Mouse (Mus musculus) embryonic facial prominence, embryonic 11.5 days (tissue): ENCODE measurements around the gene Phka2. TPM values are rescaled to one million over a fixed set of nuclear protein-coding genes. Genes with fewer than 3 reads are reported as not detected.

Experiments
- ATAC-seq: fragments of 200-750 bp; cut with Nextera tagmentation; replicated peaks from 2 replicates; pipeline ENCODE4 v1.8.0; 2017; ENCODE audit warnings: low read depth; ENCODE audit not compliant: insufficient number of reproducible peaks, low FRiP score, low TSS enrichment
- DNase-seq: peaks from one replicate; pipeline ENCODE4 v3.0.0-alpha.2; 2015; ENCODE audit warnings: low spot score
- H3K27ac ChIP-seq: fragments of 300-500 bp; sonication (generic); replicated peaks from 2 replicates; pipeline ENCODE4 v1.5.1; 2014; ENCODE audit warnings: mild to moderate bottlenecking, low read depth, low read length, control low read depth
- H3K27me3 ChIP-seq: fragments of 300-500 bp; sonication (generic); 2 replicates; pipeline ENCODE4 v1.6.1; 2014; ENCODE audit warnings: mild to moderate bottlenecking, low read length, moderate library complexity, mixed read lengths; ENCODE audit not compliant: control insufficient read depth, insufficient read depth
- H3K36me3 ChIP-seq: fragments of 300-500 bp; sonication (generic); replicated peaks from 2 replicates; pipeline ENCODE4 v1.6.1; 2014; ENCODE audit warnings: low read depth, mild to moderate bottlenecking, low read length, moderate library complexity, mixed read lengths; ENCODE audit not compliant: control insufficient read depth, insufficient read depth
- H3K4me1 ChIP-seq: fragments of 300-500 bp; sonication (generic); 2 replicates; pipeline ENCODE4 v1.6.1; 2014; ENCODE audit warnings: low read length, mixed read lengths; ENCODE audit not compliant: control insufficient read depth, insufficient read depth
- H3K4me2 ChIP-seq: fragments of 300-500 bp; sonication (generic); 2 replicates; pipeline ENCODE4 v1.6.1; 2014; ENCODE audit warnings: low read depth, mild to moderate bottlenecking, control low read depth, low read length, moderate library complexity
- H3K4me3 ChIP-seq: fragments of 300-500 bp; sonication (generic); 2 replicates; pipeline ENCODE4 v1.5.1; 2014; ENCODE audit warnings: low read depth, low read length, control low read depth
- H3K9ac ChIP-seq: fragments of 300-500 bp; sonication (generic); replicated peaks from 2 replicates; pipeline ENCODE4 v1.6.1; 2014; ENCODE audit warnings: mild to moderate bottlenecking, control low read depth, low read length
- H3K9me3 ChIP-seq: fragments of 300-500 bp; sonication (generic); replicated peaks from 2 replicates; pipeline ENCODE4 v1.6.1; 2016; ENCODE audit warnings: mild to moderate bottlenecking, low read length, inconsistent platforms, mixed read lengths; ENCODE audit not compliant: control insufficient read depth
- WGBS: fragments of 180-500 bp; shearing (Covaris S2); extraction: QIAGEN DNeasy Blood & Tissue Kit; methylation state at CpG from one replicate; pipeline ENCODE4 v1.1.7; 2014; 5-methylcytosine and 5-hydroxymethylcytosine counted together
- polyA plus RNA-seq: library from polyadenylated mRNA; unstranded; fragments of >200 nt; fragmentation: Nextera tagmentation; extraction: Ambion mirVana; gene quantifications from 2 replicates; pipeline ENCODE4 v1.2.1, GENCODE M21; 2014

The Phka2 gene
- 17.8 and 18.5 TPM in 2 replicates for polyA plus RNA-seq

DNA sequence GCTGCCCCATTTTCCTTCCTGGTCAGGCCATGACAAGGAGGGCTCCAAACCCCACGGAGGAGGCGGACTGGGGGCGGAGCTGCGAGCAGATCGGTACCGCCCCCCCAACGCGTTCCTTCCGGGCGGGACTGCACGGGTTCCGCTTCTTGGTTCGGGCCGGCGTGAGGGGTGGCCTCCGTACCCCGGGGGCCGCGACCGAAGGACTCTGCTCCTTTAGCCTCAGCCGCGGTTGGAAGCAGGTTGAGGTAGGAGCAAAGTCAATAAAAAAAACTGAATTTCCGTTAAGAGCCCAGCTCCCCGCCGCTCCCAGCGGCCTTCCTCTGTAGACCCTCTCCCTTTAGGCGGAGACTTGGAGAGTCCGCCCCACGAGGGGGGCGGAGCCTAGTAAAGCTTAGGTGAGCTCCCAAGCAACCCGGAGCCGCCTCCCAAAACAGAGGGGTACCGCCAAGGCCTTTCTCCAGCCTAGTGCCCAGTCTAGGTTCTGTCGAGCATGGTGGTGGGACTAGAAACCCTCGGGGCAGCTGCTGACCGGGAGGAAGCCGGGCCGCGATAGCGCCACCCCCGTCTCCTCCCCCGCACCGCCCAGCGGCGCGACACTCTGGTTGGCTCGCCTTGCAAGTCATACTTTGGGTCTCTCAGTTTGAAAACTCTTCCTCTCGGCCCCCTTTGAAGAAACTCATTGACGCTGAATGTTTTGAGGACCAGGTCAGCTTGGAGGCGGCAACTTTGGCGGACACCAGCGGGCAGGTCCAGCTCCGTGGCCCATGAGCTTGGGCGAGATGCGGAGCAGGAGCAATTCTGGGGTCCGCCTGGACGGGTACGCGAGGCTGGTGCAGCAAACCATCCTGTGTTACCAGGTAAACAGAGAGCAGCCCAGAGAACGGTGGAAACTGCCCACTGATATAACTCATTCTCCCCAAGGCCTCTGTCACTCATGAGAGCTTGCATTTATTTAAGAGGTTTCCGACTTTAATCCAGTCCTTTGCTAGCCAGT is at the start of gene Phka2:
Gene Phka2 (plus strand): TSS at position 119 of the 994 bp plus-strand sequence.
- H3K27me3 ChIP-seq, result 0 out of 2 replicates have a peak, but pooled peaks cover 4% of the 10 kb centered on the region
- peak within 1 kb of the TSS; percentile 67 for H3K9ac ChIP-seq
- ATAC-seq (peak; percentile 98), DNase-seq (peak; percentile 80)
- H3K4me2 ChIP-seq, result peak within 1 kb of the TSS; percentile 45
- 20% methylated on average over 54 of the region's 61 CpGs for WGBS
- no peaks in the 10 kb centered on the region for H3K9me3 ChIP-seq
- H3K4me3 ChIP-seq, result peak within 1 kb of the TSS; percentile 50
- peak within 1 kb of the TSS; percentile 56; the same call in 1 of the 2 replicates for H3K27ac ChIP-seq
- H3K36me3 ChIP-seq, result no peaks in the 10 kb centered on the region
- no peaks in the 10 kb centered on the region for H3K4me1 ChIP-seq

DNA sequence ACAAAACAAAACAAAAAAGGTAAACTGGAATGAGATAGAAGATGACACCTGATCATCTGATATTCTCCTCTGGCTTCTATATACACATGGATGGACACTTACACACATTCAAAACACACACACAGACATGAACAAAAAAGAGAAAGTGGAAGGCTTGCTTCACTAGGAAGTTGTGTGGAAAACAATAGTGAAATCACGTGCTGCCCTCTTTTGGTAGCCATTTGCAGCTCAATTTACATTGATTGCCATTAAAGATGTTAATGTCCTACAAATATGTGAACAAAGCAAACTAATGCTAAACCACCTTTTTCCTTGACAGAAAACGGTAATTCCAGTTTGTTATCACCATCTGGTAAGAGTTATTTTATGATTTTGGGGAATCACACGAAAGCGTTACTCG is 46.3 kb upstream of the Phka2 start:
- ATAC-seq (no peak), DNase-seq (no peak)

DNA sequence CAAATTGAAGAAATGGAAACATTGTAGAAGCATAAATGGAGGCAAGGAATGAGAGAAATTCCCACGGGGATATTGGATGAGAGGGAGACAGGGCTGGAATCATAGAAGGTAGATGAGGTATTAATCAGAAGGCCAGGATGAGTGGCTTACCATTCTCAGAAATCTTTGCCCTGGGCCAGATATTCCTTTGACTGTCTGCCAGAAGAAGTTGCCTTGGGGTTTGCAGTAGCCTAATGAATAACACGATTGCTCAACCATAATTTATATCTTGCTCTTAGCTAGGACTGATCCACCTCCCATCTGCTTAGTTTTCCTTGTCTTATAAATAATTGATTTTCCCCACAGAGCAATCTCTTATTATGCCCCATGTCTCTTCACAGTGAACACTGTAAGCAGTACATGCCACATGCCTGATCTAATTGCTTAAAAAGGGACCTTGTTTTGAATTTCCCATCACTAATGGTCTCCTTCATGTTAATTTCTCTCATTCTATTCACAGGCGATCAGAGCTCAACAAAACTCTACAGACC is 30.6 kb upstream of the Phka2 start:
- ATAC-seq (no peak), DNase-seq (no peak)
- Histone ChIP-seq H3K4me1 (no peaks in the 10 kb centered on the region), H3K36me3 (no peaks in the 10 kb centered on the region), H3K4me3 (no peak overlapping the region), H3K9me3 (no peaks in the 10 kb centered on the region), H3K9ac (no peak overlapping the region), H3K27ac (no peak overlapping the region), H3K27me3 (no peaks in the 10 kb centered on the region), H3K4me2 (no peak overlapping the region)
- 86% methylated on average over 3 of the region's 3 CpGs for WGBS

More for the DNA sequence above, 46.3 kb upstream of the Phka2 start:
- Histone ChIP-seq H3K36me3 (no peaks in the 10 kb centered on the region), H3K9me3 (no peaks in the 10 kb centered on the region), H3K4me2 (no peak overlapping the region), H3K27me3 (no peaks in the 10 kb centered on the region), H3K4me3 (no peak overlapping the region), H3K4me1 (no peaks in the 10 kb centered on the region), H3K9ac (no peak overlapping the region), H3K27ac (no peak overlapping the region)
- 70% methylated on average over 5 of the region's 5 CpGs for WGBS

DNA sequence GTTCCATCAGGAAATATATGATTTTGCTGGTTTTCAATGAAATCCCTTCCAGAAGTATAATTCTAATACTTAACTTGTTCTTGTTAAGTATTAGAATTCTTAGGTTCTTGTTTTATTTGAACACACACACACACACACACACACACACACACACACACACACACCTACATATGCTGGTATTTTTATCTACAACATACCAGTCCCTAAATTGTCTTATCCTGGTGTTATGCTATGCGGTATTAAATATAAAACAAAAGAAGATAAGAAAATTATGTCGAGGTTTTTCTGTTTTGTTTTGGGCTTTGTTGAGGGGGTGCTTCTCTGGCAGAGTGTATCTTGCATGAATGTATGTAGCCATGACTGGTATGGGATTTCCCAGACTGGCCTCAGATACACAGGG is 12.2 kb upstream of the Phka2 start:
- H3K36me3 ChIP-seq, result no peaks in the 10 kb centered on the region
- H3K9me3 ChIP-seq, result no peaks in the 10 kb centered on the region
- H3K4me2 ChIP-seq, result no peak overlapping the region
- ATAC-seq (no peak), DNase-seq (no peak)
- H3K4me3 ChIP-seq, result no peak overlapping the region
- no peaks in the 10 kb centered on the region for H3K4me1 ChIP-seq
- H3K27me3 ChIP-seq, result no peaks in the 10 kb centered on the region; the same call in 1 of the 2 replicates
- no peak overlapping the region for H3K9ac ChIP-seq
- H3K27ac ChIP-seq, result no peak overlapping the region
- WGBS, result 91% methylated on average over 2 of the region's 2 CpGs

DNA sequence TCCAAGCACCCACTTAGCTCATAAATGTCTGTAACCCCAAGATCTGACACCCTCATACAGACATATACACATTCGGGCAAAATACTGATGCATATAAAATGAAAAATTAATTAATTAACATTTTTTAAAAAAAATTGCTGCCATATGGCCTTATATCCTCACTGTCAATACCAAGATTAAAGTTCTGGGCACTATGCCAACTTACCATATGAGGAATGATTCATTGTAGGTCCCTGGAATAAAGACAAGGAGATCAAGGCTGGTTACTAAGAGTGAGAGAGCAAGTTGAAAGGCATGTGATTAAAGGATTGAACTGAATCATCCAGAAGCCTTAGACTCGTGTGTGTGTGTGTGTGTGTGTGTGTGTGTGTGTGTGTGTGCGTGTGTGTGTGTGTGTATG is 7.6 kb upstream of the Phka2 start:
- H3K4me2 ChIP-seq, result no peak overlapping the region
- no peaks in the 10 kb centered on the region for H3K27me3 ChIP-seq
- ATAC-seq (no peak), DNase-seq (no peak)
- H3K4me3 ChIP-seq, result no peak overlapping the region
- H3K4me1 ChIP-seq, result no peaks in the 10 kb centered on the region
- H3K27ac ChIP-seq, result no peak overlapping the region
- H3K9ac ChIP-seq, result no peak overlapping the region
- no peaks in the 10 kb centered on the region for H3K9me3 ChIP-seq
- 65% methylated on average over 3 of the region's 3 CpGs for WGBS
- no peaks in the 10 kb centered on the region for H3K36me3 ChIP-seq

DNA sequence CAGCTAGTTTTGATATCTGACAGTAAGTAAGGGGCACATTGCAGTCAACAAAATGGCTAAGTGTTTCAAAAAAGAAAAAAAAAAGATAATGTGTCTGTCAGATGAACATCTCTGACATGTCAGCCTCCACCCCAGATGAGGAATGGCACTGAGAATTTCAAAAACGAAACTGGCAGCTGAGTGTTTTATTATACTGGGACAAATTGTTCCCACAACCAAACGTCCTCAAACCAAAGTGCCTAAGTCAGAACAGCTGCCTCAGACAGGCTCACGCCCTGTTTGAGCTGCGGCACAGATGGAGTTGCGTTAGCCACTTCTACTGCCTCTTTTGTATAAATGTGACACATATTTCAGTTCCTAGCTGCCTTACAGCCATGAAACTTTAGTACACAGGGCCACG is 7.0 kb upstream of the Phka2 start:
- Histone ChIP-seq H3K36me3 (no peaks in the 10 kb centered on the region), H3K9me3 (no peaks in the 10 kb centered on the region), H3K27me3 (no peaks in the 10 kb centered on the region), H3K4me3 (no peak overlapping the region), H3K9ac (no peak overlapping the region), H3K27ac (no peak overlapping the region), H3K4me2 (no peak overlapping the region), H3K4me1 (no peaks in the 10 kb centered on the region)
- 69% methylated on average over 6 of the region's 6 CpGs for WGBS
- no peak for DNase-seq
- no peak for ATAC-seq

DNA sequence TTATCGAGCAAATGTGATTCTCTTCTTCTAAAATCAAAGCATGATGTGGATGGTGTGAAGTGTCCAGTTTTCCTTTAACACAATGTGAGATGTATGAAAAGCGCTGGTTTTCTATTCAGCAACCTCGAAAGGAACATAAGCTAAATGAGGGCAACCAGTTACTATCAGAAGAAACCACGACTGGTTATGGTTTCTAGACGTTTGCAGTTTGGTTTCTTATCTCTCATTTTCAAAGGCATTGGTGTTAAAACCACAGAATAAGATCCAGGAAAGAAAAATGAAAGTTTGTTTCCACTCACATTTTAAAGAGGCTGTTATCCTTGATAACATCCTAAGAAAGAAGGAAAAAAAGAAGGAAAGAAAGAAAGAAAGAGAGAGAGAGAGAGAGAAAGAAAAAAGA is 5.5 kb upstream of the Phka2 start:
- H3K36me3 ChIP-seq, result no peaks in the 10 kb centered on the region
- H3K4me2 ChIP-seq, result no peak overlapping the region
- H3K27me3 ChIP-seq, result no peaks in the 10 kb centered on the region
- ATAC-seq, result no peak
- DNase-seq, result no peak
- WGBS, result 79% methylated on average over 5 of the region's 5 CpGs
- no peaks in the 10 kb centered on the region for H3K4me1 ChIP-seq
- H3K9me3 ChIP-seq, result no peaks in the 10 kb centered on the region
- H3K9ac ChIP-seq, result no peak overlapping the region
- no peak overlapping the region for H3K27ac ChIP-seq
- H3K4me3 ChIP-seq, result no peak overlapping the region

DNA sequence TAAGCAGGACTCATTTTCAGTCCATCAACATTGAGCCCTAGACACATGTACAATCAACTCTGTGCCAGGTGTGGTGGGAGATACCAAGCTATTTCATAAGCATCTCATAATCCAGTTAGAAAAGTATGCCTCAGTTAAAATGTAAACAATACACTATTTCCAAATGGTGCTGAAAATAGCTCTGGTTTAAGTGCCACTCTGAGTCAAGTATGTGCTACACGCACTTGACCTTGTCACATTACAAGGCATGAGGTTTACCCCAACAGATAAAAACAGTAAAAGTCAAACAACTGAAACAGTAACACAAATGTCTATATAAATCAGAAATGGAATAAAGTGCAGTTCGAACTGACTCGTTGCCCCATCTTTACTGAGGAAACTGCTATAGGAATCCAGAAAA is 871 bp upstream of the Phka2 start:
- Histone ChIP-seq H3K9ac (no peak overlapping the region), H3K4me2 (no peak overlapping the region), H3K27me3 (0 out of 2 replicates have a peak, but pooled peaks cover 4% of the 10 kb centered on the region), H3K36me3 (no peaks in the 10 kb centered on the region), H3K4me1 (no peaks in the 10 kb centered on the region), H3K9me3 (no peaks in the 10 kb centered on the region), H3K4me3 (no peak overlapping the region), H3K27ac (no peak overlapping the region)
- DNase-seq (no peak), ATAC-seq (no peak)
- WGBS, result 92% methylated on average over 3 of the region's 3 CpGs
